Mouse (Mus musculus): ENCODE results near the gene Slc35e3.

DNA sequence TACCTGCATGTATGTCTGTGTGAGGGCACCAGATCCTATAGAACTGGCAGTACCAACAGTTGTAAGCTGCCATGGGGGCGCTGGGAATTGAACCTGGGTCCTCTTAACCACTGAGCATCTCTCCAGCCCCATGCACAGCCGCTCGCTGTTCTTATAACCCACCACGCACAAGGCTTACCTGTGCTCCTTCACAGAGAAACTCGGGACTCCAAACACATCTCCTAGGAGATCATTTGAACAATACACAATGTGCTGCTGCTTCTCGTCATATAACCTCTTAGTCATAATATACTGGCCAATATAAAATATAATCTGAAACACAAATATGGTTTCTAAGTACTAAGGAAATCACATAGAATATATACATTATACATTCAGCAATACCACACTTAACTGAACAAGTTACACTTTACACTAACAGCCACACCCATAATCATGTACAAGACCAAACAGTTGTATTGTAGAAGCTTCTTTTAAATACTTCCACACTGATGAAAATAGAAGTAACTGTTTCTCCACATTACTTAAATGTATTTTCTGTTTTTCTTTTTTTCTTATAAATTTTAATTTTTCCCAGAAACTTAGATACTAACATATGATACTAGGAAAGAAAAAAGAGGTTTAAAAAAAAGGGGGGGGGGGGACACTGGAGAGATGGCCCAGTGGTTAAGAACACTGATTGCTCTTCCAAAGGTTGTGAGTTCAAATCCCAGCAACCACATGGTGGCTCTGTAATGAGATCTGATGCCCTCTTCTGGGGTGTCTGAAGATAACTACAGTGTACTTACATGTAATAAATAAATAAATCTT, 43.9 kb downstream of the Slc35e3 start:
- TF ChIP-seq MAFK (IDR thresholded peaks at IDR 0.05; ENCODE audit: insufficient replicate concordance, low read length), result no peak
- TF ChIP-seq SMC3 (IDR thresholded peaks at IDR 0.05; ENCODE audit: low read depth, low read length), result no peak
- TF ChIP-seq POLR2A (IDR thresholded peaks at IDR 0.05; ENCODE audit: low read depth, low read length), result no peak
- TF ChIP-seq POLR2AphosphoS2 (IDR thresholded peaks at IDR 0.05; ENCODE audit: low read depth, low read length), result no peak
- TF ChIP-seq MEF2A (IDR thresholded peaks at IDR 0.05; ENCODE audit: borderline replicate concordance, low read depth, low read length), result no peak
- TF ChIP-seq E2F4 (IDR thresholded peaks at IDR 0.05; ENCODE audit: insufficient replicate concordance, low read depth, low read length), result no peak
- no peak for TF ChIP-seq CTCF (conservative IDR thresholded peaks at IDR 0.05 in 1 of 2, IDR thresholded peaks at IDR 0.05 in 1 of 2; ENCODE audit: low read depth in 2 of 2, low read length in 2 of 2)
- TF ChIP-seq JUND (conservative IDR thresholded peaks at IDR 0.05; ENCODE audit: low read depth, low read length), result no peak

Measured in CH12.LX (cell line).